Mouse (Mus musculus) hindbrain, embryonic 13.5 days (tissue): ENCODE measurements at regions not wholly inside any gene's neighbourhood (a gene's known extent, or its start where the extent isn't known, plus 50 kb on each side); places are given as distances from the start of the nearest gene placed in this dataset.

Source experiments
- ATAC-seq: fragments of 200-750 bp; cut with Nextera tagmentation; 2 replicates; pipeline ENCODE4 v1.8.0; 2017; ENCODE audit warnings: moderate TSS enrichment; ENCODE audit not compliant: low FRiP score
- H3K27ac ChIP-seq: fragments of 300-500 bp; sonication (generic); 2 replicates; pipeline ENCODE4 v1.5.1; 2015; ENCODE audit warnings: inconsistent platforms, mild to moderate bottlenecking, moderate library complexity
- H3K27me3 ChIP-seq: fragments of 300-500 bp; sonication (generic); 2 replicates; pipeline ENCODE4 v1.6.1; 2015; ENCODE audit warnings: mild to moderate bottlenecking, inconsistent platforms
- H3K36me3 ChIP-seq: fragments of 300-500 bp; sonication (generic); 2 replicates; pipeline ENCODE4 v1.6.1; 2015; ENCODE audit warnings: mild to moderate bottlenecking, inconsistent platforms
- H3K4me1 ChIP-seq: fragments of 300-500 bp; sonication (generic); replicated peaks from 2 replicates; pipeline ENCODE4 v1.6.1; 2015; ENCODE audit warnings: inconsistent platforms
- H3K4me2 ChIP-seq: fragments of 300-500 bp; sonication (generic); 2 replicates; pipeline ENCODE4 v1.6.1; 2015; ENCODE audit warnings: inconsistent platforms, mild to moderate bottlenecking, moderate library complexity
- H3K4me3 ChIP-seq: fragments of 300-500 bp; sonication (generic); 2 replicates; pipeline ENCODE4 v1.5.1; 2015; ENCODE audit warnings: mild to moderate bottlenecking, inconsistent platforms
- H3K9ac ChIP-seq: fragments of 300-500 bp; sonication (generic); 2 replicates; pipeline ENCODE4 v1.6.1; 2015; ENCODE audit warnings: mild to moderate bottlenecking, inconsistent platforms
- H3K9me3 ChIP-seq: fragments of 300-500 bp; sonication (generic); 2 replicates; pipeline ENCODE4 v1.6.1; 2016; ENCODE audit warnings: inconsistent platforms
- WGBS: fragments of 180-500 bp; shearing (Covaris S2); methylation state at CpG from one replicate; pipeline ENCODE4 v1.1.7; 2015; 5-methylcytosine and 5-hydroxymethylcytosine counted together

DNA sequence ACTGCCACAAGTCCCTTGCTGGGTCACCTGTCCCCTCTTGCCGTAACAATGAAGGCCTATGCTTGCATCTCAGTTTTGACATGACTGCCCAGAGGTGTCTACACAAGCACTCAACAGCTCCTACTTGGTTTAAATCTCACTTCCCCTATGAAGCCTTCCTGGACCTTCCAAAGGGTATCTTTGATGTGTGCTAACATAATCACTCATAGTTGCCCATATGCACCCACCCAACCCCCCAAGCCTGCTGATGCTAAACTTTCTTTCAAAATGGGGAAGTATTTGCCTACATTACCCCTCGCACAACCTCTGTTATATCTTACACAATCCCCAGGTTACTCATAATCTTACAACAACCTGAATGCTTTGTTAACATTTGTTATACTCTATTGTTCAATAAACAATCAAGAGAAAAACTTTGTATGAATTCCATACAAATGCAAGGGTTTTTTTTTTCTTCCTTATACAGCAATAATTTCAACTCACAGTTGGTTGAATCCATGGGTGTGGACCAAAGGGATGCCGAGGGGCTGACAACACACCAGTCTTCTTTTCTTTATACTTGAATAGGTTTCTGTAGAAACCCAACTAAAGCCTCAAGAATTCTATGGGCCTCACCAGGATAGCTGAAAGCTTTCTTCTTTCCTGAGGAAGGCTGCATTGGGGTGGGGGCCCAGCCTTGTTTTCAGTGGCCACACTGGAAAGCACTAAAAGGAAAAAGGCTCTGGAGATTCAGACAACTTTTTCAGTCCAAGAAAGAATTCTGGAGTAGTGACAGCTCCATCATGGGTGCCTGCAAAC lies 157.5 kb upstream of the Jun start:
- 60% methylated on average over 3 of the region's 3 CpGs for WGBS
- Histone ChIP-seq H3K27ac (no peak overlapping the region), H3K27me3 (no peaks in the 10 kb centered on the region), H3K4me3 (no peak overlapping the region), H3K4me1 (no peaks in the 10 kb centered on the region; the same call in 1 of the 2 replicates), H3K9me3 (no peaks in the 10 kb centered on the region), H3K9ac (no peak overlapping the region), H3K4me2 (no peak overlapping the region), H3K36me3 (no peaks in the 10 kb centered on the region)
- no peak for ATAC-seq

DNA sequence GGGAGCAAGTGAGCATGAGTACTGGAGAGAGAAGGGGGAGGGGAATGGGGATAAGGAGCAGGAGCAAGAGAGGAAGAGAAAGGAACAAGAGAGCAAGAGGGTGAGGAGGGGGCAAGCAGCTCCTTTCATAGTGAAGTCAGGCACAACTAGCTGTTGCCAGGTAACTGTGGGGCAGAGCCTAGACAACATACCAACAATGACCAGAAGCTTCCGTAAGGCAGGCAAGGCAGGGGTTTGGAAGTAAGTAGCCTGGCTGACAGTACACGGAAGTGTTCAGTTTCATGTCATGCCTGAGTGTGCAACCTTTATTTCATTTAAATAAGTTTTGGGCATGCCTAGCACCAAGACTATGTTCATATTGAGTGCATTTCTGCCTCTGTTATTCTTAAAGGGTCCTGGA lies 160.5 kb upstream of the Jun start:
- Histone ChIP-seq H3K9ac (no peak overlapping the region), H3K4me2 (no peak overlapping the region), H3K4me1 (no peaks in the 10 kb centered on the region; the same call in 1 of the 2 replicates), H3K9me3 (no peaks in the 10 kb centered on the region), H3K27me3 (no peaks in the 10 kb centered on the region), H3K36me3 (no peaks in the 10 kb centered on the region), H3K27ac (no peak overlapping the region), H3K4me3 (no peak overlapping the region)
- no peak for ATAC-seq
- WGBS, result 41% methylated on average over 2 of the region's 2 CpGs

DNA sequence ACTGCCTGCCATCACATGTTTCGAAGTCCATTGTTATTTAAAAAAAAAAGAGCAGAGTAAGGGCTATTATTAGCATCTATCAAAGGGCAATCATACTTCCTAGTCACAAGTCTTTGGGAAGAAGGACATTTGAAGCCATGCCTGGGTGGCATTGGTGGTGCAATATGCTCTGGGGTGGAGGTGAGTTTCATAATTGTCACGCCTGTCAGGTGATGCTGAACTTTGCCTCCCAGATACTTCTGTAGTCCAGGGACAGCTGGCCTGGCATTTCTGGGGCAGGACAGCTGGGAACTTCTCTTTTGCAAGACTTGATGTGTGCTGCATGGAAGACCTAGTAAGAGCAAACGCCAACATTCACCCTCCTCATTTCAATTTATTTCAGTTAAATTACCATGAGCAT lies 161.0 kb upstream of the Jun start:
- H3K27me3 ChIP-seq, result no peaks in the 10 kb centered on the region
- H3K4me3 ChIP-seq, result no peak overlapping the region
- no peaks in the 10 kb centered on the region for H3K9me3 ChIP-seq
- no peak for ATAC-seq
- 89% methylated on average over 3 of the region's 3 CpGs for WGBS
- no peak overlapping the region for H3K9ac ChIP-seq
- no peaks in the 10 kb centered on the region; the same call in 1 of the 2 replicates for H3K4me1 ChIP-seq
- H3K4me2 ChIP-seq, result no peak overlapping the region
- H3K27ac ChIP-seq, result no peak overlapping the region
- H3K36me3 ChIP-seq, result no peaks in the 10 kb centered on the region

DNA sequence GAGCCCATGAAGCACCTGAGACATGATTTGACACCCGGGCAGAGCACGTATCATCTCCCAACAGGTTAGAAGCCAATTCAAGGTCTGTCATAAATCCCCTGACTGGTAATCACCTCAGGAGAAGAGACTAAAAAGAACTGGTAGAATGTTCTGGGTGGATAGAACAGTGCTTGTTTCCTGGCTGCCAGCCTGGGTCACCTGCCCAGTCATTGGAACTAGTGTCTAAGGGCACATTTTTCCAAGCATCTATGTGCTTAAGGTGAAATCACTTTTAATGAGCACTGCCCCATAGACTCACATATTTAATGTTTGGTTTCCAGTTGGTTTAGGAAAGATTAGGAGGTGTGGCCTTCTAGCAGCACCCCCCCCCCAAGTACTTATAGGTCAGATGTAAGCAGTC lies 162.0 kb upstream of the Jun start:
- Histone ChIP-seq H3K4me3 (no peak overlapping the region), H3K4me1 (no peaks in the 10 kb centered on the region; the same call in 1 of the 2 replicates), H3K27me3 (no peaks in the 10 kb centered on the region), H3K4me2 (no peak overlapping the region), H3K9ac (no peak overlapping the region), H3K9me3 (no peaks in the 10 kb centered on the region), H3K36me3 (no peaks in the 10 kb centered on the region), H3K27ac (no peak overlapping the region)
- WGBS, result 96% methylated on average over 2 of the region's 2 CpGs
- no peak for ATAC-seq

DNA sequence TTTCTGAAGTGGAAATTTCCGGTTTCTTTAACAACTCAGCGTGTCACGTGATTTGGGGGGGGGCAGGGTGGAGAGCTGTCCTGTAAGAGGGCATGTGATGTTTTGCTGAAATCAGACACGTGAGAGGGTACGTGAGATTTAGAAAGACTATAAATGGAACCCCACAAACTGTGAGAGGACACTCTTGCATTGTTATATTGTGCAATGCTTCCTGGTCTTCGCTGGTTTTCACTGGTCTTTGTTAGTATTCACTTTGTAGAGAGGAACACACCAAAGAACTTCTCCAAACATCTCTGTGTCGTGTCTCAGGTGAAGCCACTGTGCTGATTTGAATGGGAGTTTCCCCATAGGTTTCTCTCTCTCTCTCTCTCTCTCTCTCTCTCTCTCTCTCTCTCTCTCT lies 163.2 kb upstream of the Jun start:
- H3K4me3 ChIP-seq, result no peak overlapping the region
- ATAC-seq, result no peak
- WGBS, result 93% methylated on average over 7 of the region's 7 CpGs
- H3K4me1 ChIP-seq, result no peaks in the 10 kb centered on the region
- H3K27me3 ChIP-seq, result no peaks in the 10 kb centered on the region
- H3K9me3 ChIP-seq, result no peaks in the 10 kb centered on the region
- no peak overlapping the region for H3K9ac ChIP-seq
- no peak overlapping the region for H3K27ac ChIP-seq
- H3K36me3 ChIP-seq, result no peaks in the 10 kb centered on the region
- H3K4me2 ChIP-seq, result no peak overlapping the region

DNA sequence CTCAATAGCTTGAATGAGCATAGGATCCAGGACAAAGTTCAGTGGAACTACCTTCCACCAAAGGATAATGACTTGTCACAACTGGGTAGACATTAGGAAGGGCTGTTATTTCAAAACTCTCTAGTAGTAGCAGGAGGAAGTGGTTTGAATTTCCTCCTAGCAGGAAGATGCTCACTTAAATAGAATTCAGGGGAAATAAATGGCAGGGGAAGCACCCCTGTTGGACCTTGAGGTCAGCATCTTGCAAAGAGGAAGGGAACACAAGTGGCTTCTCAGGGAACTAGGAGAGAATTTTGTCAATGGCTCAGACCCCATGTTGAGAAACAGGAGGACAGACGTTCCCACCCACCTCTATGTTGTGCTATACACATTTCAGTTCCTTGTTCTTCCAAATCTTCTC lies 178.4 kb upstream of the Jun start:
- no peak for ATAC-seq

DNA sequence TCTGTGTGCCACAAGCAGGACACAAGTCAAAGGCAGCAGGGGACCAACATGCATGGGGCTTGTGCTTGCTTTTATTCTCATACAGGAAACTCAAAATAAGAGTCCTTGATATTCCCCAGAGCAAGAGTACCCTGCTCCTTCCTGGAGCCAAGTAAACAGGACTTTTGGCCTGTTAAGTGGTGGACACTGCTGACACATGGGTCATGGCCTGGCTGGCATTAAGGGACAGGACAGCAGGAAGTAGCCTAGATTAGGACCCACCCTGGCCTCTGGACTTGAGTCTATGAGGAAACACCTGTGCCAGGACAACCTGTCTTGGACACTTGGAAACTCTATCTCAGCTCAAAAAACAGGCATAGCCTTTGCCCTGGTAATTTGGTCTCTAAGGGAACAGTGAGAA lies 181.0 kb upstream of the Jun start:
- no peaks in the 10 kb centered on the region for H3K27me3 ChIP-seq
- no peak for ATAC-seq

More for the DNA sequence above, 178.4 kb upstream of the Jun start:
- H3K9ac ChIP-seq, result no peak overlapping the region
- no peaks in the 10 kb centered on the region for H3K4me1 ChIP-seq
- H3K36me3 ChIP-seq, result no peaks in the 10 kb centered on the region
- no peaks in the 10 kb centered on the region for H3K27me3 ChIP-seq
- H3K4me2 ChIP-seq, result no peak overlapping the region
- no peak overlapping the region for H3K4me3 ChIP-seq
- 76% methylated on average over 1 of the region's 1 CpGs for WGBS
- H3K27ac ChIP-seq, result no peak overlapping the region
- H3K9me3 ChIP-seq, result no peaks in the 10 kb centered on the region

DNA sequence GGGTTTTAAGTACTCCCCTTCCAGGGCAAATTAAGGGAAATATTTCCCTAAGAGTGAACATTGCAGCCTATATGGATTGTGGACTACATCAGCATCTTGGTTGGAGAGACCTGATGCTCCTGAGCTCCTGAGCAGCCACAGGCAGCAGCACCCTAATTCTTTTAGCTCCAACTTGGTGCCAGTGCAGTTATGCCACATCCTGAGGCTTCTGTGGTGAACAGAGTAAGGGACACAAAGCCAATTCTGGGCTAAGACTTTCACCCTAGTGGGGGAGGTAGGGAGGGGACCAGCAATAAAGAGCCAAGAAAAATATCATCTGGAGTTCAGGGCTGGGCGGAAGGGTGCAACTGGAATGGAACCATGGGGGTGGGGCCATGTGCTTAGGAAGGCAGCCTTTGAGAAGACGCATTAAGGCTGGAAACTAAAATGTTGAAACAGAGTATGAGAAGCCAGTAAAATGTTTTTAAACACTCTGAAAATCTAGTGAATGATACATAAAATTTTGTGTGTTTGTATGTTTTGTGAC lies 182.1 kb upstream of the Jun start:
- ATAC-seq, result no peak
- H3K4me2 ChIP-seq, result no peak overlapping the region
- H3K4me3 ChIP-seq, result no peak overlapping the region
- H3K27ac ChIP-seq, result no peak overlapping the region
- no peaks in the 10 kb centered on the region for H3K4me1 ChIP-seq
- WGBS, result 85% methylated on average over 2 of the region's 2 CpGs
- H3K9ac ChIP-seq, result no peak overlapping the region
- H3K9me3 ChIP-seq, result no peaks in the 10 kb centered on the region
- no peaks in the 10 kb centered on the region for H3K27me3 ChIP-seq
- no peaks in the 10 kb centered on the region for H3K36me3 ChIP-seq

More for the DNA sequence above, 181.0 kb upstream of the Jun start:
- H3K36me3 ChIP-seq, result no peaks in the 10 kb centered on the region
- no peak overlapping the region for H3K4me2 ChIP-seq
- H3K4me3 ChIP-seq, result no peak overlapping the region
- no peak overlapping the region for H3K9ac ChIP-seq
- no peaks in the 10 kb centered on the region for H3K4me1 ChIP-seq
- H3K9me3 ChIP-seq, result no peaks in the 10 kb centered on the region
- no peak overlapping the region for H3K27ac ChIP-seq

DNA sequence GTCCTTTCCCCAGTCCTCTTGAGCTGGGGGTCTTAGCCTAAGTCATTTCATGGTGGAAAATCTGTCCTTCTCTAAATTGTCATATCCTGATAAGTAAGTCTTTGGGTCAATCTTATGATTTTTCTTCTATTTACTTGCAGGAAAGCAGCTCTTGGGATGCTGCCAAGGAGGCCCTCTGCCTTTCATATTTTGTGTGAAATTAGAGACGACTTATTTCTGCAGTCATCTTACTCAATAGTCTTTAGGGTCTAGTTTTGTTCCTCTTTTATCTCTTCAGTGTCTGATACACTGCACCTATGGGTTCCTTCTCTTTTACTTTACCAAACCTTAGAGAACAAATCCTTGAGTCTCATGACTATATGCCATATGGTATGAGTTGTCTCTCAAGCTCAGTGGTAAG lies 196.0 kb upstream of the Jun start:
- no peaks in the 10 kb centered on the region for H3K4me1 ChIP-seq
- ATAC-seq, result no peak
- H3K9me3 ChIP-seq, result no peaks in the 10 kb centered on the region
- WGBS, result 81% methylated on average over 1 of the region's 1 CpGs
- no peak overlapping the region for H3K9ac ChIP-seq
- no peaks in the 10 kb centered on the region for H3K36me3 ChIP-seq
- no peaks in the 10 kb centered on the region for H3K27me3 ChIP-seq
- no peak overlapping the region for H3K27ac ChIP-seq
- H3K4me2 ChIP-seq, result no peak overlapping the region
- H3K4me3 ChIP-seq, result no peak overlapping the region

DNA sequence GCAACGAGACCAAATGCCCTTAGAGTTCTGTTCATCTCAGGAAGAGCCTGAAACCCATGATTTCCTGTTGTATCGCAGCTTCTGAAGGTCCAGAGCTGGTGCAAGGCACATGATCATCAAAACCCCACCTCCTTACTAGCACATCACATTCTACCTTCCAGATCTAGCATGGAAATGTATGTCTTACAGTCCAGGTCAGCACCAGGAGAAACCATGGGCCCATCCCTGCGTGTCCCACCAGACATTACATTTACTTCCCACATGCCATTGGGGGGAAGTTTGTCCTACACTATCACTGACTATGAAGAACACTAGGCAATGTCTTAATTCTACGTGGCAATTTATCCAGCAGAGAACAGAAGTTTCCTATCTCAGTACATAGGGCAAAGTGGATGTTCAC lies 197.0 kb upstream of the Jun start:
- H3K9me3 ChIP-seq, result no peaks in the 10 kb centered on the region
- H3K4me2 ChIP-seq, result no peak overlapping the region
- no peaks in the 10 kb centered on the region for H3K27me3 ChIP-seq
- H3K9ac ChIP-seq, result no peak overlapping the region
- no peaks in the 10 kb centered on the region for H3K36me3 ChIP-seq
- 91% methylated on average over 4 of the region's 4 CpGs for WGBS
- no peak overlapping the region for H3K4me3 ChIP-seq
- no peak overlapping the region for H3K27ac ChIP-seq
- H3K4me1 ChIP-seq, result no peaks in the 10 kb centered on the region
- ATAC-seq, result no peak

DNA sequence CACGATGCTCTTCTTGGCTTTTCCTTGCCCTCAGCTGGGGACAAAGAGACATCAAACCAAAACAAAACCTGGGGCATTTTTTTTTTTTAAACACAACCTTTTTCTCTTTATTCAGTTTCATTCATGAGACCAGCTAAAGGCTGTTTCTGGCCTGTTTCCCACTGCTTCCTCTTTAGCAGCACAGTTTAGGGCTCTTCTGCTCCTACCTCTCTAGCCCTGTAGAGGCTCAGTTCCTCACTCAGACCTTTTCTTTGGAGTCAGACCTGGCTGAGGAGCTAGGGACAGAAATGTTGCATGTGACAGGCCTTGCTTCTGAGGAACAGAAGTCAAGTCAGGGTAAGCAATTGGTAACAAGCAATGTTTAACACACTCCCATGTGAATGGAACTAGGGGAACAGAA lies 198.1 kb upstream of the Jun start:
- Histone ChIP-seq H3K4me3 (no peak overlapping the region), H3K9ac (no peak overlapping the region), H3K4me2 (no peak overlapping the region), H3K4me1 (no peaks in the 10 kb centered on the region), H3K9me3 (no peaks in the 10 kb centered on the region), H3K36me3 (no peaks in the 10 kb centered on the region), H3K27ac (no peak overlapping the region), H3K27me3 (no peaks in the 10 kb centered on the region)
- no peak for ATAC-seq
- 6% methylated on average over 1 of the region's 1 CpGs for WGBS

DNA sequence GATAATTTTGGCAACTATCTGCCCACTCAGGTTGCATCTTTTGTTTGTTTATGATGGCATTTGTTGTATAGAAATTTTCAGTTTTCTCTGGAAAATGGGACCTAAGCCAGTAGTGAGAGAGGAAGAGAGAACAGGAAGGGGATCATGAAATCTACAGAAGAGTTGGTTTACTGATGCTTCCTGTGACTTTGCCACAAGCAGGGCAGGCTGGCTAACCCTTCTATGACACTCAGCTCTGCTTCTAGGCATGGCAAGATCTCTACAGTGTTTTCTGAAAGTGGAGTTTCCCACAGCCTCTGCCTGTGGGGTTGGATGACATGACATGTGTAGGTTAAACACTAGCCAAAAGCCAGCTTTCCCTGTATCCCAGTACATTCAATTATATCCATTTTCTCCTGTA lies 217.7 kb upstream of the Jun start:
- no peaks in the 10 kb centered on the region for H3K27me3 ChIP-seq
- no peak for ATAC-seq
- H3K27ac ChIP-seq, result no peak overlapping the region
- no peak overlapping the region for H3K9ac ChIP-seq
- H3K4me3 ChIP-seq, result no peak overlapping the region
- H3K9me3 ChIP-seq, result no peaks in the 10 kb centered on the region
- H3K4me2 ChIP-seq, result no peak overlapping the region
- no peaks in the 10 kb centered on the region for H3K36me3 ChIP-seq
- H3K4me1 ChIP-seq, result no peaks in the 10 kb centered on the region

DNA sequence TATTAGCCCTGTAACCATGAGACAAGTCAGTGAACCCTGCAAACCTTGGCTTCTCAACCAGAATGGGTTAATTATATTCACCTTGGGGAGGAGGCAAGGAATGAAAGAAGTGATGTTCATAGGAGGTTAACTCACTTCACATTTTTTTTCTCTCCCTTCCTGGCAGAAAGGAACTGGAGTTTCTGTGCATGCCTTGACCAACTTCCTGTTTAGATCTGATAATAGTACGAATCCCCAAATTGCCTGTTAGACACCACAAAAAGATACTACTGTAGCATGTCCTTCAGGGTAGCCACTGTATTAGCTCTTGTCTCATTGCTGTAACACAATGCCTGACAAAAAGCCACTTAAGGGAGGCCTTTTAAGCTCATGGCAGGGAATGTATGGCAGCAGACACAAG lies 218.4 kb upstream of the Jun start:
- Histone ChIP-seq H3K4me2 (no peak overlapping the region), H3K27me3 (no peaks in the 10 kb centered on the region), H3K4me3 (no peak overlapping the region), H3K9me3 (no peaks in the 10 kb centered on the region), H3K27ac (no peak overlapping the region), H3K4me1 (no peaks in the 10 kb centered on the region), H3K9ac (no peak overlapping the region), H3K36me3 (no peaks in the 10 kb centered on the region)
- ATAC-seq, result no peak
- WGBS, result 92% methylated on average over 1 of the region's 1 CpGs
